Mouse (Mus musculus) adrenal gland, adult 8-10 months (tissue): ENCODE data around the gene Rcbtb2. TPM values are rescaled to one million over a fixed set of nuclear protein-coding genes. Genes with fewer than 3 reads are reported as not detected.

Source experiments
- DNase-seq: peaks from one replicate; pipeline ENCODE4 v3.0.0; 2022
- total RNA-seq, 4 experiments: library from RNA; stranded (reverse); gene quantifications; 2 replicates each; pipeline ENCODE4 v1.2.4; 2022

The Rcbtb2 gene
- total RNA-seq, 4 experiments from 2014 or later: 30.0 to 45.1 (median 35.5) TPM

DNA sequence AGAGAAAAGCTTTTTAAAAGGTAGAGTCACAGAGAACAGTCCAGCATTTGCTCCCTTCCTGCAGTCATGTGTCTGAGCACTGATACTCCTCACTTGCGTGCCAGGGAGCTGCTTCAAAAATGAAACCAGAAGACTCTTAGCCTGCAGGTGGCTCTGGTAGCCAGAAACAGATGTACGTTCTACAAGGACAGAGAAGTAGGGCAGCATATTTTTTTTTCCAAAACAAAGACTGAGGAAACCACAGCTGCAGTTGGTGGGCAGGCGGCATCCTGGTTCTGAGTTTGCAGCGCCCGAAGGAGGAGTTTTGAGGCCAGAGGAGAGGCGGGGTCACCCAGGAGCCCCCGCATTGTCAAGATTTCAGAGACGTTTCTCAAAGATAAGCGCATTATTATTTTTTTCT, 5.9 kb upstream of the Rcbtb2 start:
- DNase-seq: peak; percentile 46

DNA sequence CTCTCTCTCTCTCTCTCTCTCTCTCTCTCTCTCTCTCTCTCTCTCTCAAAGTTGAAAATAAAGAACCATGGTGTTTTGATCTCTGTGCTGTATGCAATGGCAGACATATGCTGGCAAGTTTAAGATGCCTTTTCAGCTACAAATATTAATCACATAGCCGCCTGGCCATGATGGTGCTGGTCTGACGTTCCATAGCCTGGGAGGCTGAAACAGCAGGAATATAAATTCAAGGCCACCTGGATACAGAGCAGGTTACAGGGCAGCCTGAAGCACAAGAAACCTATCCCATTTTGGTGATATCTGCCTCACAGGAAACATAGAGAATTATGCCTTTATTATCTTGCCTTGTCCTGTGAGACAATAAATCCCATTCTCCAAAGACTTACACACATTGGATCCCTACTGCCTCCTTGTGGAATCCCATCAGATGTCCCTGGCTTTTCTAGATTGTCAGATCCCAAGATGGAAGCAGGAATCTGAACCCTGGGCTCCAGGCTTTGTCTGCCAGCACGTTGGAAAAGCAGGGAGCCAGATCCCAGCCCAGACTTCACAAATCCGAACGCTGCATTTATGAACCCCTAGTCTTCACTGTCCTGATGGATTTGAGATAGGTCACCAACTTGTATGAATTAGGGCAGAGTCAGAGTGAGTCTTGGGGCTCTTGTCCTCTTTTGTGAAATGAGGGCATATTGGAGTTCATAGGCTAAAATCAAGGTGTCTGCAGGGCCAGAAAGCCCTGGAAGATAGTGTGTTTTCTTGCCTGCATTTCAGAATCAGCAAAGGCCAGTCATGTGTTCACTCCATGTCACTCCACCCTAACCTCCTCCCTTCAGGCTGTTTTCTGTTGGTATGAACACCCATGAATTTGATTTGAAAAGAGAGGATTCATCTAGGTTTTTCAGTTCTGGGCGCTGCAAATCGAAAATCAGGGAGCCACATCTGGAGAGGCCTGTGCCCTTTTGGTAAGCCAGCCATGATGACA, 5.1 kb upstream of the Rcbtb2 start:
- DNase-seq: no peak

DNA sequence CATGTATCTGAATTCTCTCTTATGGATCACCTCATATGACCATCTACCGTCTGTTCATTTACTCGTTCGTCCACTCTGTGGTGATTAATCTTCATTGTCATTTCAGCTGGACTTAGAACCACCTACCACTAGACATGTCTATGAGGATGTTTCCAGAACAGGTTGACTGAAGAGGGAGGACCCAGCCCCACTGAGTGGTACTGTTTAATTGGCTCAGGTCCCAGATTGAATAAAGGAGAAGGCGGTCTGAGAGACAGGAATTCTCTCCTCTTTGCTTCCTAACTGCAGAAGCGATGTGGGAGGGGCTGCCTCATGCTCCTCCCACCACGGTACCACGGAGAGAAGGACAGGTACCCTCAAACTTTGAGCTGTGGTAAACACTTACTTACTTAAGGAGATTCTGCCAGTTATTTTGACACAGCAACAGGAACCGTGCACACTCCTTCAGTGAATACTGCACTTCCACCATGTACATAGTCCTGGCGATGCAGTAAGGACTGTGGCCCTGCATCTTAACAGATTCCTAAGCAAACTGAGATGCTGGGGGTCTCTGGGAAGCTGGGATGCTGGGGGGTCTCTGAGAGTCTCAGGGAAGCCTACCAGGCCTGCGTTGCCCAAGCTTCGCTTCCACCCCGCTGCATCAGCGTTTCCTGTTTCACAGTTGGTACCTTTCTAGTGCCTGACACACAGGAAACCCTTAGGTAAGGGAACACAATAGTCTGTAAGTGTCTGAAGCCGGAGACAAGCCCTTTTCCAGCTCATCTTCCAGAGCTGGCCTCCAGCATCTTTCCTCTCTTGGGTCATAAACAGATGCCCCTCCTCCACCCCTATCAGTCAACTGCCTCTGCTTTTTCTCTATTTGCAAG, 4.1 kb upstream of the Rcbtb2 start:
- no peak for DNase-seq

DNA sequence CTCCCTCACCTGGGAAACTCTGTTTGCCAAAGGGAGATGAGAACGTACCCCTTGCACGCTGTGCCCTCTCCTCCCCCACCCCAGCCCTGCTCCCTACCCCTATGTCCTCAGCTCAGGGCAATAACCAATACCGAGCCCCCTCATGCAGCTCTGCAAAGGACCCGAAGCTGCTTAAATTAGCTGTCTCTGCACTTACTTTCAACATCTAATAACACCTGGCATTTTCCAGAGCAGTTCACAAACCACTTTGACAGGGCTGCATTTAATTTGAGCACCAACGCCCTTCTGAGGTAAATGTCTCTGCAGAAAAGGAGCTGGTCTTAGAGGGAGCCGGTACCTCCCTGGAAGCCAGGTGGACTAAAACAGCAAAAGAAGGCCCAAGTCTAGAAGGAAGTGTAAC, 3.4 kb upstream of the Rcbtb2 start:
- no peak for DNase-seq

DNA sequence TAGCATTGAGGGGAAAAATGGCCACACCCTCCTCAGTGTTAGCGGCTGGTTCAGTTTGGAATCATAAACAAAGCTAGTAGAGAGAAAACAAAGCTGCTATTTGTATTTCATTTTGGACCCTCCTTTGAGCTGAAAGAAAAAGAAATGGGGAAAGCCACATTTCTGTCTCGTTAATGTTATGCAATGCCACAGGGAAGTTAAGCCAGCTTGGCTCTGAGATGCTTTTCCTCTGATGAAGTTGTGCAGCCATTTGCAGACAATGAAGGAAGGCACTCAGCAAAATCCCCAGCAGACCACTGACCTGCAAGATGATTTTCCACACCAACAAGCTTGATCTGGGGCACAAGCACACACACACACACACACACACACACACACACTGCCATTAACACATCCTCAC, 2.9 kb upstream of the Rcbtb2 start:
- DNase-seq: no peak

DNA sequence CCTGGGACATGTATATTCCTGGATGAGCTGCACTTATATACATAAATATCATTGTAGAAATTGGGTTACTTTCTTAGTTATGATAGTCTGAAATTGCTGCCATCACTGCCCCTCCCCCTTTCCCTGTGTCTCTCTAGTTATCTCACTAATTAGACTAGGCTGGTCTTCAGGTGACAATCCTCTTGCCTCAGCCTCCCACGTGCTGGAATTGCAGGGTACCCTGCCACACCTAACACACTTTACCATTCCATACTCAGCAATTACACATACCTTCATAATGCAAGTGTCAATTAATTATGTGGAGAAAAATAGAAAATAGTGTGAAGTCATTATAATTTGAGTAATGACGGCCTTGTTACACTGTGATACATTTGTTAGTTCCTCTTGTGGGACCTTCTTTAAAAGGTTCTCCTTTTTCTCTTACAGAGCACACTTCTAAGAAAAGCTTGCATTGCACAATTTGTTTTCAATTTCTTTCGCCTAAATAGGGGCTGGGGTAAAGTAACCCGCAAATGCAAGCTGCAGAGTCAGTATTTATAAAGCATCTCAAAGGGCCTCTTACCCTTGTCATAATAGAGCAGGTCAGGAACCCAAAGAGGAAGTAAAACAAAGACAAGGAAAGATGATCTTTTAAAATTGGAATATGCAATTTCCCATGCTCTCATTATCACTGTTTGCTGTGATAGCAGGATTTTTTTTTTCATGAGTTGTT, 470 bp upstream of the Rcbtb2 start:
- DNase-seq: no peak

DNA sequence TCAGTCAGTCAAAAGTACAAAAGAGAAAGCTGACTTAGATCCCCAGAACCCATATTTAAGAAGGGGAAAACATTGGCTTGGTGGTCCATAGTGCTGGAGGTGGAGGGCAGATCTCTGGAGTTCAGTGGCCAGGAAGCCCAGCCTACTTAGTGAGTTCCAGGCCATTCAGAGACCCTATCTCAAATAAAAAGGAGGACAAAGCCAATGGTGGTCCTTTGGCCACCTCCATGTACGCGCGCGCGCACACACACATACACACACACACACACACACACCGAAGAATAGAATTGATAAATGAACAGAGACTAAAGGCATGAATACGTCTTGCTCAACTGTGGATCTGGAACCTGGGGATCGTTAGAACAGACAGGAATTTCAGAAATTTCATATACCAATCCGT, 544 bp downstream of the Rcbtb2 start:
- no peak for DNase-seq

DNA sequence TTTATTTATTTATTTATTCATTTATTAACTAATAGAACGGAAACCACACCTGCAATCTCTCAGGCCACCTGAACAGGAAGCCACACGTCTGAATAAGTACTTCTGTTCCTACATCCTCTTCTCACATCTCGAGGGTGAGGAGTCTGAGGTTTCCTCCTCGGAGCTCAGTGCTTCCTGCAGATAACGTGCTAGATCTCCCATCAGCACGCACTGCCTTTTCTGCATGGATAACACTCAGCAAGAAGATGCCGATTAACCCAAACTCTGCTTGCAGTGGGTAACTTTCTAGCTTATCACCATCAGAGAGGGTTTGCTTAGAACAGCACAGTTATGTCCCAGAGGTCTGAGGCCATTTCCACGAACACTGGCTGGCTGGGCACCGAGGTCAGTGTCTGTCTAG, 949 bp downstream of the Rcbtb2 start:
- no peak for DNase-seq

DNA sequence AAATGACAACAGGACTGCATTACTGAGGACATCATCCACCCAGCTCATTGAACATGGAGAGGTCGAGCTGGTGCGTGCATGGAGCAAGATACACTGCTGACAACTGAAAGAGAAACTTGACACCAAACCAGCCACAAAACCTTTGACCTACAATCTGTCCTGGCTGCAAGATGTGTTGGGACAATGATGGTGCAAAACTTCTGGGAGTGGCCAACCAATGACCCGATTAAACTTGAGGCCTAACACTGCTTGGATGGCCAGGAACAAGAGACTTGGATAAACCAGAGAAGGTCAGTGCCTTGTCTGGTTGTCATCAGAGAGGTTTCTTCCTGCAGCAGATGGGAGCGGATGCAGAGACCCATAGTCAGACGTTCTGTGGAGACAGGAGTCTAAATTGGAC, 7.7 kb downstream of the Rcbtb2 start:
- no peak for DNase-seq

DNA sequence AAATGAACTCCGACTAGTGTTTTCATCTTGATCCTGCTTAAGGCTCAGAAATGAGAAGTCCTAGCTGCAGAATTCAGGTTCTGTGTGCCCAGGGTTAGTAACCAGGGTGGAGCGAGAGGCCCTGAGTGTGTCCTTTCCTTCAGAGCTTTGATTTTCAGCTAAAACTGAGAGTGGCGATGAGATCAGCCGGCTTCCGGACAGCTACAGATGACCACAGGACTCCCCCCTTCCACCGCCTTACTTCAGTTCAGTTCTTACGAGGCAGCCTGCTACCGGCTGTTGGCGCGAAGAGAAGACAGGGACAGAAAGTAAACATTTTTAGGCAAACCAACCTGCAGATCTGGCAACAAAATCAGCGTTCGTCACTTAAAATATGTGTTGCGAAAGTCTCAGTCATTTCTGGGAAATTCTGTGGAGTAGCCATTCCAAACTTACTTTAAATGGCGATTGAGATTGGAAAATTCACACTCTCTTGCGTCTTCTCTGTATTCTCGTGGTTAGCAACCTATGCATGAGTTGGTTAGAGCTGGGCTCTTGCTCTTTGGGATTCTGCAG, 9.1 kb downstream of the Rcbtb2 start:
- DNase-seq: no peak

DNA sequence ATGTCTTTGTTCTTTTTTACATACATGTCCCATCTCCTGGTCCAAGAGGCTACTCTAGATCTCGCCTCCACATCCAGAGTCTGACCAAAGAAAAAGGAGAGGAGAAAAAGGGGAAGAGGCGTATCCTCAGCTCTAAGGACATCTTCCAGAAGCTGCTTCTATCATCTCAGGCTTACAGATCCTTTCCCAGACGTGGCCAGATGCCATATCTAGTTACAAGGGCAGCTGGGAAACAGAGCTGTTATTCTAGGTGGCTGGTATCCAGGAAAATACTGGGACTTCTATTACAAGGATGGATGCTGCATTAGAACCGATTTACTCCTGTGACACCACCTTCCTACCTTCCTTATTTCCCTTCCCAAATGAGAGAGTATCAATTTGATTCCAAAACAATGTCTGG, 9.9 kb downstream of the Rcbtb2 start:
- no peak for DNase-seq

DNA sequence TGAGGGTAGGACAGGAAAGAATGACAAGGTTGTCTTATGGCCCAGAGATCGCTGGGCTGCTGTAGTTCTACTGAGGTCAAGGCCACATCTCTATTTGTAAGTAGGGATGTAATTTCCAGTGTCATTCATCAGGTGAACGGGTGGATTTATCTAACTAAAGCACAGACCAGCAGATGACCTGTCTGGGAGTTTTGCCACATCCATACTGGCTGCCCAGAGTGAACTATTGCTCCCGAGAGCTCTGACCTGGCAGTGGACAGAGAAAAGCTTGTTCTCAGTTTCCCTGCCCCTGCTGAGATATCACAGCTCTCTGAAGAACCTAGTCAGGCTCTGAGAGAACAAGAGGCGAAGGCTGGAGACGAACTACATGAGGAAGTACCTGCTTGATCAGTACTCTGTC, 14.4 kb downstream of the Rcbtb2 start:
- DNase-seq: no peak

DNA sequence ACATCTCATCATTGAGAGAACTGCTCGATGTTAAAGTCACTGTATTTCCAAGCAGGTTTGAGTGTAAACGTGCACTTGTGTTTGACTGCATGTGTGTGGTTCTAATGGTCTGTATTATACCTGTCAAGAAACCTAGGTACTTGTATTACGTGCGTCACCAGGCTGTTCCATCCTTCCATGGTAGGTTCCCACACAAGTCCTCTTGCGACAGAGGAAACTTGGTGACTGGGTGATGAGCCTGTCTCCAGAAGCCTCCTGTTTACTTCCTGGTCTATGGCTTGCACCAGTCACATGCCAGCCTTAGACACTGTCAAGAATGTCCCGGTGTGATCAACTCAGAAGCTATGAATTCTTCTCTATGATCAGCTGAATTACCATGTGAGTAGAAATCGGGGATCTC, 15.6 kb downstream of the Rcbtb2 start:
- DNase-seq: no peak

DNA sequence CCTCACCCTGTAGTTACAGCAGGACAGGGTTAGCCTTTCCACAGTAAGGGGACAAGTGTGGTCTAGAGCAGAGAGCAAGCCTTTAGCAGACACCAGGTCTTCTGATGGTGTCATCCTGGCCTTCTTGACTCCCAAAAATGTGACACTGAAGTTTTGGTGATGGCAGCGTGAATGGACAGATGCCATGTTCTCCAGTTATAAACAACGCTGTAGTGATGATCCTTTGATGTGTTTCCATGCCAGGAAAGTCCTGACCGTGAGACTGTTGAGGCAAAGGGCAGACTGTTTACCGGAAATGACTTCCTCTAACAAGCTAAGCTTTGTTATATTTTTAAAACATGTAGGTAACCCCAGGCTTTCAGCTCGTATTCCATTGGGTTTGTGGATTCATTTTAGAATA, 17.0 kb downstream of the Rcbtb2 start:
- no peak for DNase-seq

DNA sequence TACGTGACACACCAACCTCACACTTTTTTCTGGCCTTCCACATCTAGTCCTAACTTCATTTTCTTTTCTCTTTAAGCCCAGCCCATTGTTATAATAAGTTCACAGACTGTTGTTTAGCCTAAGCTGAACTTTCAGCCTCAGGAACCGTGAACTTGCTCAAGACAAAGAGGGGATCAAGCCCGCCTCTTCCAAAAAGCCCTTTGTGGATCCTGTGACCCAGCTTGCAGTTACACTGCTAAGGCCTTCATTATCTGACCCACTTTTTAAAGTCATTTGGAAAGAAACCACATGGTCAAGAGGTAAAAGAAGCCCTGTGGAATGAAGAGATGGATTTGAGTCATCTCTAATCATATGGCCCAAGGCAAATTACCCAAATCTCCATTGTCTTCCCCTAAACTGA, 19.0 kb downstream of the Rcbtb2 start:
- DNase-seq: no peak

DNA sequence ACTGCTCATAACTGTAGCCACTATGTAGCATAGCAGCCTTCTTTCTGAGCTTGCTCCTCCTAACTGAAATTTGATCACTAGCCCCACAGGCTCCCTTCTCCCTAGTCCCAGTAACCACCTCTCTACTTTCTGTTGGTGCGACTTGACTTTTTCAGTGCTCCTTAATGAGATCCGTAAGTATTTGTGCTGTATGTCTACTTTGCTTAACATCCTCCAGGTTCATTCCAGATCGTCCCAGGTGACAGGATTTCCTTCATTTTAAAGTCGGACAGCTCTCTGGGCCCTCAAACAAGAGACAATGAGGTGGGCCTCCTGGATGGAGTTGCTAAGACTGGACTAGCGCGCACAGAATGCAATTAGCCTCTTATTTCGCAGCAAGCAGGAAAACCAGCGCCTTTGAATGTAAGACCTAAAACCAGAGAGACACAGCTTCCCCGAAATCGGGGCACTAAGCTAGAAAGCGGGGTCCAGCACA, 19.6 kb downstream of the Rcbtb2 start:
- no peak for DNase-seq

DNA sequence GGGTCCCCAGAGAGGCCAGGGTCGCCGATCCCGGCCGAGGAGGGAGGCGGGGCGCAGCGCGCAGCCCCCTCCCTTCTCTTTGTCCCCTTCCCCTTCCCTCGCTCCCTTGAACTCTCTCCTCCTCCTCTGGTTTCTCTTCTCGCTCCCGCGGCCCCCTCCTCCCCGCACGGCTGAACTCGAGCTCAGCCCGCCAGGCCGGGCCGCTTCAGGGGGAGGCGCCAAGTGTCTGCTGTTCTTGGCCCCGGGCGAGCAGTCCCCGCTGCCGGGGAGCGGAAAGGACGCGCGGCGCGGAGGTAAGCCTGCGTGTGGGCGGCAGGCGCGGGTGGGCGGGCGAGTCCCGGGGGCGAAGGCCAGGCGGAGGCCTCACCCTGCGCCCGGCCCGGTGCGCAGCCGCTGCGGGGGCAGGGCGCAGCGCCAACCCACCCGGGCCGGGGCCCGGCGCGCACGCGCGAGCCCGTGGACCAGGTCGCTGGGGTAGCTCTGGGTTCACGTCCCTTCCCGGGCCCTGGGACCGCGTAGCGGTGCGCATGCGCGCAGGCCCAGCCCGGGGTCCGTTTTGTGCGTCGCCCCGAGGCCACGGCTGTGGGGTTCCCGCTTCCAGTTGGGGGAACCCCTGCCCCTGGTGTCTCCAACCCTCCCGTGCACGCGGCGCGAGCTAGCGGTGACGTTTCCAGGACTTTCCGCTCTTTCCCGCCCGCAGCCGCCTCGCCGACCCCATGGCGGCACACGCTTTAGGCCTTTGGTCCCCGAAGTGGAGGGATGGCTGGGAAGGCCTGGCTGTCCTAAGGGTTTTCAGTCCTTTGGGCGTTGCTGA, 20.3 kb downstream of the Rcbtb2 start:
- DNase-seq: peak; percentile 76

DNA sequence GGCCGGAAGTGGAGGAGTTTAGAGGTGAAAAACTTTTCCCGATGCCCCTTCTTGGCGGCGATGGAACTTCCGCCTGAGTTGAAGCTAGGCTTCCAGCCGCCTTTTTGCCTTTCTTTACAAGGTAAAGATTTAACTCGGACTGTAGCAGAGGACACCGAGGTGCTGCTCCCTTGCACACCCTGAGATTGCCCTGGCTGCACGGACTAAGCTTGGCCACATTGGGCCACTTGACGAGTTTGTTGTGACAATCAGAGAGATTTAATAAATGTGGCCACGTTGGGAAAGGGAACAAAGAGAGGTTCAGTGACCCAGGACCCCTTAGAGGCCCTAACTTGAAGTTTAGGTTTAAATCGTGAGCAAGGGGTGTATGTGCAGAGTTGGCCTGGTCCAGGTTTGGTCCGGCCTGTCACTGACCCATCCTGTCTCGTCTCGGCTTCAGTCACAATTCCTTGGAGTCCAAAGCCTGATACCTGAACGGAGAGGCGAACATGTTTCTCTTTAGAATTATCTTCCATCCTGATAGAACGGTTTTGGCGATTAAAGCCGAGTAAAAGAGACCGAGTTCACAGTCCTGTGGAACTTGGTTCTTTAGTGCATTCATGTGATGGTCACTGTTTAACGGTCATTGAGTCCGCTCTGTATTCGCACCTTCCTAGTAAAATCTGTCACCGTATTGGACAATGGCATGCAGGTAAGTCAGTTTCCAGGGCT, 21.0 kb downstream of the Rcbtb2 start:
- no peak for DNase-seq

DNA sequence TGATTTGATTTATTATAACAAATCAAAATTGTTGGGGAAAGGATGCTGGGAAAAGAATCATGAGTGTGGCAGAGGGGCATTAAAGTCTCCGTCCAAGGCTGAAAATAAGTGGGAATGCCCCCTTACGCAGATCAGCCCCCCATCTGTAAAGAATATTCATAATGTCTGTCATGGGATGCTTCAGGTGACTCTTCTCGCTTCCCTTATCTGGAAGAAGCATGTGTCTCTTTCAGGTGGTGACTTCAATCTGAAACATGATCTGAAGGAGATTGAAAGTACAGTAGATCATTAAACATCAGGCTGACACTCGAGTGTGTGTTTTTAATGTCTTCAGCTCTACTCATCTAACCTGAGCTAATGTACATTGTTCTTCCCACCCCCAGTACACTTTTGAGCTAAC, 22.7 kb downstream of the Rcbtb2 start:
- no peak for DNase-seq

DNA sequence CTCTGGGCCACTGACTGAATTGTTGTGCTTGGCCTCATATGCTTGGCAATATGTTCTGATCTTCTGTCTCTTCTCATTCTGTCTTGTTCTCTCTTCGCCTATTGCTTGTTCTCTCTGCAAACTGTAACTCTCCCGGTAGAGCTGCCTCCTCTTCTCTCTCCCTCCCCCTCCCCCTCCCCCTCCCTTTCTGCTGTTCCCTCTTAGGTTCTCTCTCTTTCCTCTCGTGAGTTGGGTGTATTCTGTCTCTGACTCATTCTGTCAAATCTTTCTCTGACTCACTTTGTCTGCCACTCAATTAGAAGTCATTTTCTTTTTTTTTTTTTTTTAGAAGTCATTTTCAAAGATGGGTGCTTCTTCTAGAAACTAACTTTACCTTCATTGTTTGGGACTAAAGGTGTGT, 23.9 kb downstream of the Rcbtb2 start:
- DNase-seq: no peak

DNA sequence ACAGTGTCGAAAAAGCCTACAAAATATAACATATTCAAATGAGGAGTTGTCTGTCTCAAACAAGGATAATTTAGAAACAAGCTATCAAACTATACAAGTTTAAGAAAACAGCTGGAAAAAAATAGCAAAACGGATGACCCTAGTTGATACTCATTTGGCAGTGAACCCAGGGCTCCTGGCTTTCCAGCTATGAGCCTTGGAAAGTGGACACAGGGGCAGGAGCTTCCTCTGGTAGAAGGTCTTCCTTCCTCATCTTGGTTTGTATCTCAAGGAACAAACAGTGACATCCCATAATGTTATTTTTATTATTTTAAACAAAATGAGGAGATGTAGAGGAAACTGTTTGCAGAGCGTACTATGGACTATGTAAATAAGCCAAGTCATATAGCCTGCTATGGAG, 25.3 kb downstream of the Rcbtb2 start:
- DNase-seq: no peak
